Mouse (Mus musculus): ENCODE measurements at regions not wholly inside any gene's neighbourhood (a gene's known extent, or its start where the extent isn't known, plus 50 kb on each side); places are given as distances from the start of the nearest gene placed in this dataset.

- no peak for TF ChIP-seq CTCF (IDR thresholded peaks at IDR 0.05; ENCODE audit: low read depth)
- no peak for TF ChIP-seq EP300 (IDR thresholded peaks at IDR 0.05; ENCODE audit: low read depth)
Measured at GRCm38 (mm10) chr11:19861596-19861995, 62.6 kb upstream of the Spred2 start.
